Mouse (Mus musculus): Measurements from ENCODE around the gene Lrif1. TPM values are rescaled to one million over a fixed set of nuclear protein-coding genes. Genes with fewer than 3 reads are reported as not detected.

The Lrif1 gene
- polyA plus RNA-seq, 1 experiment from 2014 or later, result 10.5 TPM

DNA sequence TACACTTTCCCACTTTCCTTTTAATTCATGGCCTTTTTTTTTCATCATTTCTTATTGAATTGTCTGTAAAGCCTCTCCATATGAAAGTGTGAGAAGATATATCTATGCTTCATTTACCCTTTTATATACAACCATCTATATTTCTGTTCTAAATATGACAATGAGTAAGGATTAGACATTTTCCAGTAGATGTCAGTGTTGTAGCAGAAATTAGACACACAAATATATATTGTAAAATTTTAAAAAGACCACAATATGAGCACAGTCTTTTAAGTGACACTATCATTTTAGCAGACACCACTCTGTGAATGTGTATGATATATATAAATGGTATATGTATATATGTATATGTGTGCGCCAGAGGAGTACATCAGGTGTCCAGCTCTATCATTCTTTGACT lies 87.0 kb downstream of the Lrif1 start:
- Histone ChIP-seq H3K4me1 (replicated peaks; ENCODE audit: control insufficient read depth, insufficient read depth) (no peaks in the 10 kb centered on the region), H3K27ac (replicated peaks) (no peak overlapping the region), H3K9ac (ENCODE audit: low read length) (no peak overlapping the region), H3K9me3 (ENCODE audit: control insufficient read depth, low read length) (no peaks in the 10 kb centered on the region), H3K36me3 (ENCODE audit: control insufficient read depth, insufficient read depth, low read length) (no peaks in the 10 kb centered on the region), H3K4me2 (replicated peaks; ENCODE audit: low read depth) (no peak overlapping the region), H3K4me3 (ENCODE audit: low read depth, low read length) (no peak overlapping the region), H3K27me3 (ENCODE audit: control insufficient read depth, insufficient read depth, low read length) (no peaks in the 10 kb centered on the region)
- WGBS, result 89% methylated on average over 1 of the region's 1 CpGs
- TF ChIP-seq EP300 (optimal IDR thresholded peaks at IDR 0.05) (no peak), CTCF (IDR thresholded peaks at IDR 0.05; ENCODE audit: low read depth) (no peak)
- no peak for DNase-seq (ENCODE audit: low spot score)
- ATAC-seq (ENCODE audit: low FRiP score, low TSS enrichment), result no peak

DNA sequence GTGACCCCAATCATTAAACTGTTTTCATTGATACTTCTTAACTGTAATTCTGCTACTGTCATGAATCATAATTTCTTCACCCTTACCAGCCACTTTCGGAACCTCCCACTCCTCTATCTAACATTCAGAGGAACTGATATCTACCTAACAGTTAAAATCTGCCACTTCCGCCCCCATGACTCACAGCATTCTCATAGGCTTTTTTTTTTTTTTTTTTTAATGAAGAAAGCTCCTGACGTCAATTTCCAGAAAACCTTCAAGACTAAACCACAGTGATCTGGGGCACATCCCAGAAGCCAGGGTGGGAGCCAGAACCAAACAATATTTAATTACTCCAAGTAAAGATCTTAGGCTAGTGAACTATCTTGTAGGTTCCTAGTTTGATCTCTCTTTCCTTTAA lies 100.3 kb downstream of the Lrif1 start:
- WGBS, result 73% methylated on average over 3 of the region's 3 CpGs
- ATAC-seq (ENCODE audit: low FRiP score, low TSS enrichment), result no peak

More for the DNA sequence above, 100.3 kb downstream of the Lrif1 start:
- Histone ChIP-seq H3K4me1 (replicated peaks; ENCODE audit: control insufficient read depth, insufficient read depth) (no peaks in the 10 kb centered on the region), H3K4me2 (replicated peaks; ENCODE audit: low read depth) (no peak overlapping the region), H3K4me3 (ENCODE audit: low read depth, low read length) (no peak overlapping the region), H3K9me3 (ENCODE audit: control insufficient read depth, low read length) (no peaks in the 10 kb centered on the region), H3K27me3 (ENCODE audit: control insufficient read depth, insufficient read depth, low read length) (no peaks in the 10 kb centered on the region), H3K36me3 (ENCODE audit: control insufficient read depth, insufficient read depth, low read length) (no peaks in the 10 kb centered on the region), H3K27ac (replicated peaks) (no peak overlapping the region), H3K9ac (ENCODE audit: low read length) (no peak overlapping the region)
- TF ChIP-seq EP300 (optimal IDR thresholded peaks at IDR 0.05), result no peak
- no peak for TF ChIP-seq CTCF (IDR thresholded peaks at IDR 0.05; ENCODE audit: low read depth)
- DNase-seq (ENCODE audit: low spot score), result no peak

Other genes with a start within 250 kb of the Lrif1 start
- 27.7 and 31.4 TPM in 2 replicates for gene Dennd2d, start 202.6 kb upstream of the Lrif1 start, polyA plus RNA-seq (2015; fragmentation: Nextera tagmentation; extraction: Ambion mirVana)
- 89.1 and 90.2 TPM in 2 replicates for gene Dram2, start 137.2 kb upstream of the Lrif1 start, polyA plus RNA-seq (2015; fragmentation: Nextera tagmentation; extraction: Ambion mirVana)
- 68.9 and 69.3 TPM in 2 replicates for gene Cept1, start 137.2 kb upstream of the Lrif1 start, polyA plus RNA-seq (2015; fragmentation: Nextera tagmentation; extraction: Ambion mirVana)
- 6.2 TPM in 2 replicates for gene Cd53, start 105.2 kb downstream of the Lrif1 start, polyA plus RNA-seq (2015; fragmentation: Nextera tagmentation; extraction: Ambion mirVana)
- not detected in 2 replicates for gene Olfr266, start 141.3 kb downstream of the Lrif1 start, polyA plus RNA-seq (2015; fragmentation: Nextera tagmentation; extraction: Ambion mirVana)